ENCODE assay signal across 8 mouse cellular contexts in genomic region chr3:104993800-104994199, GRCm38 (mm10). TPM values are rescaled to one million over a fixed set of nuclear protein-coding genes. Genes with fewer than 3 reads are reported as not detected.
DNase-seq lines count a peak whose midpoint lies in the region; ATAC-seq and TF ChIP-seq lines count a peak whose summit lies in the region.

No protein-coding gene starts in this region.

- TF ChIP-seq POLR2A in olfactory bulb, adult 2 months (IDR thresholded peaks at IDR 0.05; ENCODE audit: insufficient read depth, low read depth, low read length): no peak

- intact Hi-C loops in left cerebral cortex, postnatal 10 days (cut with DNase I): loop anchor here (1.0 kb wide), 1 partner anchor 62 kb away; no protein-coding TSS in a partner anchor

- TF ChIP-seq CTCF in liver, postnatal 0 days (IDR thresholded peaks at IDR 0.05; ENCODE audit: low read depth): no peak
- TF ChIP-seq CTCF in olfactory bulb, adult 2 months (IDR thresholded peaks at IDR 0.05; ENCODE audit: insufficient read depth, low read depth, low read length): no peak

- H3K27me3 ChIP-seq in liver, postnatal 0 days (ENCODE audit: insufficient read depth, low read length): no peaks in the 10 kb centered on the region
- peaks cover 27% of the 10 kb centered on the region for H3K27me3 ChIP-seq in liver, embryonic 12.5 days (replicated peaks)
- H3K27me3 ChIP-seq in heart, embryonic 14.5 days (ENCODE audit: control insufficient read depth, insufficient read depth, low read length): no peaks in the 10 kb centered on the region

- H3K27ac ChIP-seq in liver, postnatal 0 days (ENCODE audit: low read depth): 0 out of 2 replicates have a peak overlapping the region, but pooled peaks have one; percentile 29
- no peak overlapping the region for H3K27ac ChIP-seq in liver, embryonic 12.5 days
- H3K27ac ChIP-seq in heart, embryonic 14.5 days (replicated peaks in 1 of 2; ENCODE audit: control insufficient read depth in 1 of 2, insufficient read depth in 1 of 2, low read depth in 2 of 2, low read length in 2 of 2): peak overlapping the region; percentile 65 to 73; a peak in 3 of 4 replicates
- H3K27ac ChIP-seq in olfactory bulb, adult 2 months (ENCODE audit: insufficient read depth, low read depth, low read length): peak overlapping the region; percentile 66

- WGBS in liver, postnatal 0 days (ENCODE audit: insufficient replicate concordance): 54% methylated on average over 4 of the region's 4 CpGs
- 47% methylated on average over 4 of the region's 4 CpGs for WGBS in liver, embryonic 12.5 days (ENCODE audit: insufficient replicate concordance)
- 19% methylated on average over 4 of the region's 4 CpGs for WGBS in heart, embryonic 14.5 days
- WGBS in olfactory bulb, adult 2 months: 14% methylated on average over 4 of the region's 4 CpGs

- no peak overlapping the region for H3K4me3 ChIP-seq in liver, postnatal 0 days (ENCODE audit: low read depth, low read length)
- no peak overlapping the region for H3K4me3 ChIP-seq in liver, embryonic 12.5 days
- no peak overlapping the region for H3K4me3 ChIP-seq in heart, embryonic 14.5 days (ENCODE audit: control insufficient read depth in 1 of 2, insufficient read depth in 1 of 2, low read depth in 1 of 2, low read length in 2 of 2)
- no peak overlapping the region for H3K4me3 ChIP-seq in olfactory bulb, adult 2 months (ENCODE audit: insufficient read depth, low read depth, low read length)

- H3K4me1 ChIP-seq in liver, postnatal 0 days (ENCODE audit: insufficient read depth): no peaks in the 10 kb centered on the region
- no peaks in the 10 kb centered on the region for H3K4me1 ChIP-seq in liver, embryonic 12.5 days
- H3K4me1 ChIP-seq in heart, embryonic 14.5 days (ENCODE audit: control insufficient read depth in 2 of 2, insufficient read depth in 2 of 2, low read length in 2 of 2): peaks cover 24 to 40% of the 10 kb centered on the region in 2 experiments
- peaks cover 10% of the 10 kb centered on the region for H3K4me1 ChIP-seq in olfactory bulb, adult 2 months (ENCODE audit: control insufficient read depth, insufficient read depth, low read length)

- no peak for DNase-seq in liver, postnatal 0 days
- peak; percentile 25 to 45 for DNase-seq in cerebellum, postnatal 10 days
- DNase-seq in left cerebral cortex, postnatal 10 days (ENCODE audit: extremely low spot score in 1 of 2, low spot score in 2 of 2): peak; percentile 61 to 69
- no peak for DNase-seq in thymus, postnatal 10 days (ENCODE audit: low spot score in 2 of 2)

- H3K36me3 ChIP-seq in liver, postnatal 0 days (replicated peaks; ENCODE audit: insufficient read depth, low read length): no peaks in the 10 kb centered on the region
- no peaks in the 10 kb centered on the region for H3K36me3 ChIP-seq in liver, embryonic 12.5 days
- H3K36me3 ChIP-seq in heart, embryonic 14.5 days (ENCODE audit: control insufficient read depth, insufficient read depth, low read length): no peaks in the 10 kb centered on the region

- TF ChIP-seq EP300 in liver, postnatal 0 days (IDR thresholded peaks at IDR 0.05; ENCODE audit: low read depth): no peak

- H3K9me3 ChIP-seq in liver, postnatal 0 days (ENCODE audit: low read length): no peaks in the 10 kb centered on the region
- no peaks in the 10 kb centered on the region for H3K9me3 ChIP-seq in liver, embryonic 12.5 days (replicated peaks)
- no peaks in the 10 kb centered on the region for H3K9me3 ChIP-seq in heart, embryonic 14.5 days (ENCODE audit: control insufficient read depth, low read length)

- peak; percentile 21; the same call in 1 of the 2 replicates for ATAC-seq in liver, postnatal 0 days
- no peak for ATAC-seq in liver, embryonic 12.5 days
- ATAC-seq in heart, embryonic 14.5 days (ENCODE audit: insufficient number of reproducible peaks, insufficient read depth, low FRiP score, low read depth): 0 out of 2 replicates have a peak, but pooled peaks have one; percentile 31
- no peak for ATAC-seq in megakaryocyte progenitor cell, adult 5-6 weeks (replicated peaks; ENCODE audit: poor library complexity)

- no peak overlapping the region for H3K9ac ChIP-seq in liver, postnatal 0 days (replicated peaks)
- H3K9ac ChIP-seq in liver, embryonic 12.5 days: no peak overlapping the region
- H3K9ac ChIP-seq in heart, embryonic 14.5 days (ENCODE audit: low read length): peak overlapping the region; percentile 16; the same call in 1 of the 2 replicates

- no peak overlapping the region for H3K4me2 ChIP-seq in liver, postnatal 0 days (ENCODE audit: low read depth, low read length)
- no peak overlapping the region for H3K4me2 ChIP-seq in liver, embryonic 12.5 days
- H3K4me2 ChIP-seq in heart, embryonic 14.5 days (ENCODE audit: low read length): no peak overlapping the region; the same call in 1 of the 2 replicates

RNA-seq across cellular contexts. Expression of gene Wnt2b, which starts 32.1 kb away (rescaled TPM):
- 0.07 and 0.09 TPM in 2 replicates for polyA plus RNA-seq in liver, postnatal 0 days (2015; fragmentation: Nextera tagmentation; extraction: Ambion mirVana)
- 0.24 and 0.25 TPM in 2 replicates for polyA plus RNA-seq in liver, embryonic 12.5 days (2016; fragmentation: Nextera tagmentation; extraction: Ambion mirVana)
- polyA plus RNA-seq in heart, embryonic 14.5 days (2014; fragmentation: Nextera tagmentation; extraction: Ambion mirVana): 0.85 and 1.3 TPM in 2 replicates
- 1 to 10 TPM; 2.2 to 3.0 TPM for total RNA-seq in left cerebral cortex, postnatal 10 days (2021)
- polyA plus RNA-seq in olfactory bulb, adult 2 months (2012; ENCODE audit: insufficient read depth, insufficient read length, low replicate concordance, missing spikeins): not detected in 2 replicates
- total RNA-seq in megakaryocyte progenitor cell, adult 5-6 weeks (2015): not detected in 2 replicates
- not detected in 2 replicates for total RNA-seq in megakaryocyte progenitor cell, adult 5-6 weeks (2017)

RNA-seq across cellular contexts. Expression of gene Cttnbp2nl, which starts 59.1 kb away (rescaled TPM):
- 2.2 and 4.2 TPM in 2 replicates for polyA plus RNA-seq in liver, postnatal 0 days (2015; fragmentation: Nextera tagmentation; extraction: Ambion mirVana)
- polyA plus RNA-seq in liver, embryonic 12.5 days (2016; fragmentation: Nextera tagmentation; extraction: Ambion mirVana): 3.4 and 3.8 TPM in 2 replicates
- polyA plus RNA-seq in heart, embryonic 14.5 days (2014; fragmentation: Nextera tagmentation; extraction: Ambion mirVana): 22.8 and 24.0 TPM in 2 replicates
- total RNA-seq in left cerebral cortex, postnatal 10 days (2021): 10 to 100 TPM; 38.7 to 42.7 TPM
- not detected in 2 replicates for polyA plus RNA-seq in olfactory bulb, adult 2 months (2012; ENCODE audit: insufficient read depth, insufficient read length, low replicate concordance, missing spikeins)
- 0.17 and 0.39 TPM in 2 replicates for total RNA-seq in megakaryocyte progenitor cell, adult 5-6 weeks (2015)
- 0.07 TPM in 1 of 2 replicates, not detected in the other for total RNA-seq in megakaryocyte progenitor cell, adult 5-6 weeks (2017)

Comparison
In these comparisons a context has a peak if more than half of its experiments do, and no peak if none do; other contexts are left out.
1. ATAC-seq: peak in liver, postnatal 0 days (single experiment) and heart, embryonic 14.5 days (single experiment); none in liver, embryonic 12.5 days (single experiment) and megakaryocyte progenitor cell, adult 5-6 weeks (single experiment).
2. DNase-seq: peak in cerebellum, postnatal 10 days (2 of 2) and left cerebral cortex, postnatal 10 days (2 of 2); none in liver, postnatal 0 days (single experiment) and thymus, postnatal 10 days (0 of 2).